Mouse (Mus musculus) right cerebral cortex, adult 2 months (tissue): ENCODE measurements around the gene Orai2.
A peak's percentile ranks its signal among the peaks of the same experiment; 100 is the strongest.
"Not testable (repeated sequence)": the region's sequence is repeated elsewhere in the genome, so short reads cannot be mapped to it uniquely, and the experiment has no call there.

Experiments used
- DNase-seq, 2 experiments: peaks; one replicate each; pipeline ENCODE4 v3.0.0; 2021 to 2022; ENCODE audit warnings: low spot score in 2 of 2

Gene Orai2

GRCm38 (mm10) chr5:136170512-136171362 is at the start of gene Orai2:
Orai2 (minus strand) TSS chr5:136170713.
- peak; percentile 88 to 89 for DNase-seq

- no peak for DNase-seq
These were observed 48.1 kb upstream of the Orai2 start for GRCm38 (mm10) chr5:136218585-136218984.

- DNase-seq, result no peak
These were observed 47.4 kb upstream of the Orai2 start for GRCm38 (mm10) chr5:136217932-136218381.

- no peak for DNase-seq
These were observed 46.6 kb upstream of the Orai2 start for GRCm38 (mm10) chr5:136217004-136217665.

GRCm38 (mm10) chr5:136215958-136216357 is 45.4 kb upstream of the Orai2 start:
- DNase-seq, result no peak

- no peak for DNase-seq
These were observed 44.7 kb upstream of the Orai2 start for GRCm38 (mm10) chr5:136215211-136215610.

- DNase-seq, result no peak
These were observed 43.2 kb upstream of the Orai2 start for GRCm38 (mm10) chr5:136213716-136214115.

- DNase-seq, result no peak
These were observed 42.2 kb upstream of the Orai2 start for GRCm38 (mm10) chr5:136212716-136213115.

GRCm38 (mm10) chr5:136211341-136212102 is 41.0 kb upstream of the Orai2 start:
- DNase-seq, result not testable (repeated sequence)

- DNase-seq, result no peak
These were observed 40.0 kb upstream of the Orai2 start for GRCm38 (mm10) chr5:136210549-136210948.

GRCm38 (mm10) chr5:136201832-136202231 is 31.3 kb upstream of the Orai2 start:
- peak; percentile 74 to 77 for DNase-seq

- DNase-seq, result peak in 1 of 2 experiments; percentile 22
These were observed 29.0 kb upstream of the Orai2 start for GRCm38 (mm10) chr5:136199526-136199925.

- DNase-seq, result peak; percentile 92 to 93
These were observed 28.2 kb upstream of the Orai2 start, which contains the start of gene Prkrip1 for GRCm38 (mm10) chr5:136198474-136199391. Prkrip1 (minus strand) TSS chr5:136198963.

- no peak for DNase-seq
These were observed 21.4 kb upstream of the Orai2 start for GRCm38 (mm10) chr5:136191870-136192269.

GRCm38 (mm10) chr5:136186723-136187122 is 16.2 kb upstream of the Orai2 start:
- DNase-seq, result peak; percentile 61 to 74

GRCm38 (mm10) chr5:136183766-136184165 is 13.3 kb upstream of the Orai2 start:
- no peak for DNase-seq

- DNase-seq, result no peak
These were observed 12.3 kb upstream of the Orai2 start for GRCm38 (mm10) chr5:136182830-136183229.

- DNase-seq, result peak; percentile 44 to 47
These were observed 11.5 kb upstream of the Orai2 start for GRCm38 (mm10) chr5:136182049-136182448.

GRCm38 (mm10) chr5:136181197-136181596 is 10.7 kb upstream of the Orai2 start:
- no peak for DNase-seq

- DNase-seq, result no peak
These were observed 9.1 kb upstream of the Orai2 start for GRCm38 (mm10) chr5:136179594-136179993.
